Mouse (Mus musculus) liver, embryonic 14.5 days (tissue): ENCODE data around the gene Clint1. TPM values are rescaled to one million over a fixed set of nuclear protein-coding genes. Genes with fewer than 3 reads are reported as not detected.

ENCODE experiments used
- ATAC-seq: fragments of 200-750 bp; cut with Nextera tagmentation; 2 replicates; pipeline ENCODE4 v1.8.0; 2017; ENCODE audit warnings: moderate number of reproducible peaks, mild to moderate bottlenecking, moderate library complexity; ENCODE audit not compliant: insufficient read depth
- DNase-seq, 3 experiments: peaks; one replicate each; pipeline ENCODE4 v3.0.0-alpha.2; 2012 to 2013; ENCODE audit warnings: low read depth in 3 of 3, low spot score in 3 of 3
- H3K27ac ChIP-seq: fragments of 300-500 bp; sonication (generic); 2 replicates; pipeline ENCODE4 v1.5.1; 2014; ENCODE audit warnings: moderate library complexity, mild to moderate bottlenecking, control low read depth, inconsistent platforms
- H3K27me3 ChIP-seq: fragments of 300-500 bp; sonication (generic); 2 replicates; pipeline ENCODE4 v1.6.1; 2014; ENCODE audit warnings: mild to moderate bottlenecking, low read length, moderate library complexity; ENCODE audit not compliant: control insufficient read depth, insufficient read depth
- H3K36me3 ChIP-seq: fragments of 300-500 bp; sonication (generic); replicated peaks from 2 replicates; pipeline ENCODE4 v1.6.1; 2014; ENCODE audit warnings: low read depth; ENCODE audit not compliant: control insufficient read depth, insufficient read depth
- H3K4me1 ChIP-seq, 2 experiments: fragments of 200-500 bp in 1 of 2; fragments of 300-500 bp in 1 of 2; sonication (generic) in 1 of 2; replicated peaks; 2 replicates each; pipeline ENCODE4 v1.6.1; 2012 to 2014; ENCODE audit warnings: antibody characterized with exemption in 1 of 2, inconsistent platforms in 1 of 2, low read length in 1 of 2; ENCODE audit not compliant: control insufficient read depth in 2 of 2, insufficient read depth in 2 of 2
- H3K4me2 ChIP-seq: fragments of 300-500 bp; sonication (generic); 2 replicates; pipeline ENCODE4 v1.6.1; 2014; ENCODE audit warnings: low read depth, mild to moderate bottlenecking, control low read depth, moderate library complexity
- H3K4me3 ChIP-seq, 2 experiments: fragments of 200-500 bp in 1 of 2; fragments of 300-500 bp in 1 of 2; sonication (generic) in 1 of 2; 2 replicates each; pipeline ENCODE4 v1.5.1; 2012 to 2014; ENCODE audit warnings: low read depth in 2 of 2, low read length in 2 of 2, mild to moderate bottlenecking in 2 of 2, control low read depth in 1 of 2, inconsistent platforms in 1 of 2, moderate library complexity in 1 of 2; ENCODE audit not compliant: insufficient read depth in 1 of 2
- H3K9ac ChIP-seq: fragments of 300-500 bp; sonication (generic); replicated peaks from 2 replicates; pipeline ENCODE4 v1.6.1; 2014; ENCODE audit warnings: mild to moderate bottlenecking, control low read depth, moderate library complexity
- H3K9me3 ChIP-seq: fragments of 300-500 bp; sonication (generic); 2 replicates; pipeline ENCODE4 v1.6.1; 2016; ENCODE audit warnings: low read length, mixed read lengths; ENCODE audit not compliant: control insufficient read depth
- CTCF ChIP-seq: IDR thresholded peaks from 2 replicates; pipeline ENCODE4 v1.5.1; 2016; ENCODE audit warnings: antibody characterized with exemption, low read depth, control low read depth
- EP300 ChIP-seq: IDR thresholded peaks from 2 replicates; pipeline ENCODE4 v1.6.1; 2016; ENCODE audit warnings: antibody characterized with exemption, low read depth
- WGBS: fragments of 180-500 bp; shearing (Covaris S2); extraction: QIAGEN DNeasy Blood & Tissue Kit; methylation state at CpG from one replicate; pipeline ENCODE4 v1.1.7; 2014; ENCODE audit not compliant: insufficient replicate concordance; 5-methylcytosine and 5-hydroxymethylcytosine counted together
- polyA plus RNA-seq, 2 experiments: library from polyadenylated mRNA; depleted of rRNA in 1 of 2; stranded (reverse) in 1 of 2; unstranded in 1 of 2; fragments of >200 nt; fragmentation: Nextera tagmentation in 1 of 2; extraction: Ambion mirVana in 1 of 2; gene quantifications; 2 replicates each; pipeline versions ENCODE4 v1.2.1 to v1.2.3; 2012 to 2014

The Clint1 gene
- polyA plus RNA-seq, 2 experiments, result 41.6 to 46.0 TPM

GRCm38 (mm10) chr11:45840332-45840731 lies 11.5 kb upstream of the Clint1 start:
- Histone ChIP-seq H3K4me2 (no peak overlapping the region), H3K9me3 (no peaks in the 10 kb centered on the region), H3K4me3 (no peak overlapping the region), H3K27ac (no peak overlapping the region), H3K4me1 (peaks cover 12 to 27% of the 10 kb centered on the region in 2 experiments), H3K9ac (no peak overlapping the region), H3K27me3 (no peaks in the 10 kb centered on the region), H3K36me3 (no peaks in the 10 kb centered on the region)
- ATAC-seq (no peak), DNase-seq (no peak)
- TF ChIP-seq EP300 (no peak), CTCF (no peak)
- 66% methylated on average over 3 of the region's 3 CpGs for WGBS

DNA sequence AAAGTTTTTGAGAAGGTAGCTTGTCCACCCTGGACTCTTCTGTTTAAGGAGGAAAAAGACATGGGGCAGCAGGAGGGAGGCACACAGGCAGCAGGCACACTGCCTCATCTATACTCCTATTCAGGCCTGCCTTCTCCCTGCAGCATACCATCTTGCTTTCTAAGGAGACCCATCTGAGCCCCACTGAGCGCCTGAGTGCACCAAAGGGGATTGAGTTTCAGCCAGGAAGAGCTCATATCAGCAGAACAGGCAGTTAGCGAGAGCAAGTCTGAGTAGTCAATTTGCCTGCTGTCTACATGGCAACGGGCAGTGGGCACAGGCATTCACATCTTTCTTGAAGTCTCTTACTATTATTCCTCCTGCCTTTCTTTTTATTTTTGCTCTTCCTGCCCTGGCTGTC lies 5.8 kb upstream of the Clint1 start:
- Histone ChIP-seq H3K27me3 (no peaks in the 10 kb centered on the region), H3K9me3 (no peaks in the 10 kb centered on the region), H3K9ac (no peak overlapping the region), H3K4me3 (no peak overlapping the region), H3K36me3 (no peaks in the 10 kb centered on the region), H3K27ac (no peak overlapping the region), H3K4me2 (no peak overlapping the region), H3K4me1 (peaks cover 7 to 8% of the 10 kb centered on the region in 2 experiments; a peak in 3 of 4 replicates)
- TF ChIP-seq CTCF (no peak), EP300 (no peak)
- no peak for ATAC-seq
- DNase-seq, result no peak
- WGBS, result 58% methylated on average over 3 of the region's 3 CpGs

GRCm38 (mm10) chr11:45847548-45847947 lies 4.3 kb upstream of the Clint1 start:
- no peak overlapping the region for H3K9ac ChIP-seq
- H3K27me3 ChIP-seq, result no peaks in the 10 kb centered on the region
- 40% methylated on average over 7 of the region's 7 CpGs for WGBS
- no peak overlapping the region for H3K4me2 ChIP-seq
- ATAC-seq (no peak), DNase-seq (no peak)
- H3K36me3 ChIP-seq, result no peaks in the 10 kb centered on the region
- H3K9me3 ChIP-seq, result no peaks in the 10 kb centered on the region
- TF ChIP-seq EP300 (no peak), CTCF (no peak)
- H3K27ac ChIP-seq, result no peak overlapping the region
- peaks cover 7 to 8% of the 10 kb centered on the region in 2 experiments; a peak in 3 of 4 replicates for H3K4me1 ChIP-seq
- H3K4me3 ChIP-seq, result no peak overlapping the region

GRCm38 (mm10) chr11:45848253-45848652 lies 3.6 kb upstream of the Clint1 start:
- Histone ChIP-seq H3K36me3 (peaks cover under 1% of the 10 kb centered on the region), H3K27me3 (no peaks in the 10 kb centered on the region), H3K9me3 (no peaks in the 10 kb centered on the region), H3K27ac (no peak overlapping the region), H3K4me1 (peaks cover 8 to 9% of the 10 kb centered on the region in 2 experiments; a peak in 3 of 4 replicates), H3K4me3 (no peak overlapping the region), H3K4me2 (no peak overlapping the region), H3K9ac (no peak overlapping the region)
- DNase-seq, result no peak
- WGBS, result 79% methylated on average over 12 of the region's 12 CpGs
- TF ChIP-seq EP300, result no peak
- no peak for TF ChIP-seq CTCF
- no peak for ATAC-seq

DNA sequence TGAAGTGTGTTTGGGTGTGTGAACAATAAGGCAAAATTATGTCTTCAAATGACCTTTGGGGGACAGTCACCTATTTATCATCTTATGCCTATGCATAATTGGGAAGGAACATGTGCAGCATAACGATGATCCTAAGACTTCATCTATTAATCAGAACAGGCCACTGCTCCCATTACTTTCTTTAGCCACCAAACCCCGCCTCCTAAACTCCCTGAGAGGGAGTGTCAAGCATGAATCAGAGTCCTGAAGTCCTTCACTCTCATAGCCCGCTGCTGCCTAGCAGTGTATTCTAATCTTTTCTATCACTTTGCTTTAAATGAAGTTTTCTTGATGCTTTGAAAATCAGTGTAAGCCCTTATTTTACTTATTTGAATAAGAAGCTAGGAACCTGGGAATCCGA lies 2.6 kb upstream of the Clint1 start:
- no peaks in the 10 kb centered on the region for H3K27me3 ChIP-seq
- H3K9ac ChIP-seq, result no peak overlapping the region
- no peak for TF ChIP-seq CTCF
- TF ChIP-seq EP300, result no peak
- ATAC-seq (no peak), DNase-seq (no peak)
- H3K4me1 ChIP-seq, result peaks cover 15 to 16% of the 10 kb centered on the region in 2 experiments
- H3K27ac ChIP-seq, result no peak overlapping the region
- 70% methylated on average over 4 of the region's 4 CpGs for WGBS
- H3K9me3 ChIP-seq, result no peaks in the 10 kb centered on the region
- H3K36me3 ChIP-seq, result peaks cover 8% of the 10 kb centered on the region
- H3K4me3 ChIP-seq, result no peak overlapping the region
- no peak overlapping the region for H3K4me2 ChIP-seq
